Mouse (Mus musculus) midbrain, embryonic 11.5 days (tissue): ENCODE measurements around the gene Dcun1d2. TPM values are rescaled to one million over a fixed set of nuclear protein-coding genes. Genes with fewer than 3 reads are reported as not detected.
"Not testable (repeated sequence)": the region's sequence is repeated elsewhere in the genome, so short reads cannot be mapped to it uniquely, and the experiment has no call there.

Source experiments
- ATAC-seq: fragments of 200-750 bp; cut with Nextera tagmentation; 2 replicates; pipeline ENCODE4 v1.8.0; 2017; ENCODE audit warnings: moderate TSS enrichment, moderate library complexity; ENCODE audit not compliant: low FRiP score
- DNase-seq: peaks from one replicate; pipeline ENCODE4 v3.0.0; 2015; ENCODE audit warnings: low spot score; ENCODE audit errors: missing footprints
- H3K27ac ChIP-seq: fragments of 300-500 bp; sonication (generic); 2 replicates; pipeline ENCODE4 v1.5.1; 2014; ENCODE audit warnings: low read depth, low read length
- H3K27me3 ChIP-seq: fragments of 300-500 bp; sonication (generic); 2 replicates; pipeline ENCODE4 v1.6.1; 2014; ENCODE audit warnings: mild to moderate bottlenecking, low read length, moderate library complexity, mixed read lengths; ENCODE audit not compliant: control insufficient read depth, insufficient read depth
- H3K36me3 ChIP-seq: fragments of 300-500 bp; sonication (generic); 2 replicates; pipeline ENCODE4 v1.6.1; 2014; ENCODE audit warnings: mild to moderate bottlenecking, low read length, moderate library complexity, mixed read lengths; ENCODE audit not compliant: control insufficient read depth, insufficient read depth
- H3K4me1 ChIP-seq: fragments of 300-500 bp; sonication (generic); 2 replicates; pipeline ENCODE4 v1.6.1; 2014; ENCODE audit warnings: low read length; ENCODE audit not compliant: control insufficient read depth, insufficient read depth
- H3K4me2 ChIP-seq: fragments of 300-500 bp; sonication (generic); 2 replicates; pipeline ENCODE4 v1.6.1; 2014; ENCODE audit warnings: mild to moderate bottlenecking, moderate library complexity
- H3K4me3 ChIP-seq: fragments of 300-500 bp; sonication (generic); 2 replicates; pipeline ENCODE4 v1.5.1; 2014; ENCODE audit warnings: low read depth, low read length
- H3K9ac ChIP-seq: fragments of 300-500 bp; sonication (generic); 2 replicates; pipeline ENCODE4 v1.6.1; 2014; ENCODE audit warnings: low read length
- H3K9me3 ChIP-seq: fragments of 300-500 bp; sonication (generic); 2 replicates; pipeline ENCODE4 v1.6.1; 2016; ENCODE audit warnings: low read length; ENCODE audit not compliant: control insufficient read depth
- WGBS: fragments of 180-500 bp; shearing (Covaris S2); extraction: QIAGEN DNeasy Blood & Tissue Kit; methylation state at CpG from one replicate; pipeline ENCODE4 v1.1.7; 2014; 5-methylcytosine and 5-hydroxymethylcytosine counted together
- polyA plus RNA-seq: library from polyadenylated mRNA; unstranded; fragments of >200 nt; fragmentation: Nextera tagmentation; extraction: Ambion mirVana; gene quantifications from 2 replicates; pipeline ENCODE4 v1.2.1, GENCODE M21; 2014

The Dcun1d2 gene
- 31.0 and 33.0 TPM in 2 replicates for polyA plus RNA-seq

GRCm38 (mm10) chr8:13287692-13288623, at the start of gene Dcun1d2, which contains the start of gene Tmco3:
Dcun1d2 (minus strand) TSS chr8:13288131.
Tmco3 (plus strand) TSS chr8:13288190.
- whole genome bisulfite sequencing, result under 1% methylated on average over 79 of the region's 79 CpGs
- Histone ChIP-seq H3K9ac (peak within 1 kb of the TSS; percentile 78), H3K9me3 (no peaks in the 10 kb centered on the region), H3K27ac (peak within 1 kb of the TSS; percentile 65), H3K4me2 (peak within 1 kb of the TSS; percentile 93), H3K27me3 (no peaks in the 10 kb centered on the region), H3K4me1 (peaks cover 7% of the 10 kb centered on the region), H3K36me3 (0 out of 2 replicates have a peak, but pooled peaks cover 3% of the 10 kb centered on the region), H3K4me3 (peak within 1 kb of the TSS; percentile 70)
- ATAC-seq (peak; percentile 93), DNase-seq (peak; percentile 99)

GRCm38 (mm10) chr8:13337678-13338077, 49.7 kb upstream of the Dcun1d2 start:
- H3K36me3 ChIP-seq, result peaks cover 5% of the 10 kb centered on the region
- H3K4me1 ChIP-seq, result peaks cover 12% of the 10 kb centered on the region
- H3K4me2 ChIP-seq, result peak overlapping the region; percentile 86
- no peak overlapping the region for H3K27ac ChIP-seq
- ATAC-seq (peak; percentile 12; the same call in 1 of the 2 replicates), DNase-seq (no peak)
- H3K27me3 ChIP-seq, result no peaks in the 10 kb centered on the region
- H3K9me3 ChIP-seq, result no peaks in the 10 kb centered on the region
- 80% methylated on average over 3 of the region's 3 CpGs for WGBS
- H3K9ac ChIP-seq, result peak overlapping the region; percentile 61; the same call in 1 of the 2 replicates
- H3K4me3 ChIP-seq, result no peak overlapping the region; the same call in 1 of the 2 replicates

GRCm38 (mm10) chr8:13337245-13337644, 49.3 kb upstream of the Dcun1d2 start:
- H3K27ac ChIP-seq, H3K9me3 ChIP-seq, H3K4me2 ChIP-seq, DNase-seq, ATAC-seq, H3K4me3 ChIP-seq, H3K9ac ChIP-seq, H3K27me3 ChIP-seq, H3K36me3 ChIP-seq: not testable (repeated sequence)
- 93% methylated on average over 6 of the region's 6 CpGs for WGBS
- H3K4me1 ChIP-seq, result peaks cover 12% of the 10 kb centered on the region

- Histone ChIP-seq H3K4me2 (no peak overlapping the region), H3K4me3 (no peak overlapping the region), H3K4me1 (peaks cover 2% of the 10 kb centered on the region; the same call in 1 of the 2 replicates), H3K9ac (no peak overlapping the region), H3K27me3 (no peaks in the 10 kb centered on the region), H3K36me3 (no peaks in the 10 kb centered on the region), H3K27ac (no peak overlapping the region), H3K9me3 (no peaks in the 10 kb centered on the region)
- WGBS, result 29% methylated on average over 1 of the region's 1 CpGs
- DNase-seq (no peak), ATAC-seq (no peak)
These were observed 46.7 kb upstream of the Dcun1d2 start for GRCm38 (mm10) chr8:13334671-13335070.

- H3K4me1 ChIP-seq, result 0 out of 2 replicates have a peak, but pooled peaks cover 2% of the 10 kb centered on the region
- DNase-seq, result no peak
- no peak overlapping the region for H3K4me3 ChIP-seq
- no peaks in the 10 kb centered on the region; the same call in 1 of the 2 replicates for H3K27me3 ChIP-seq
- no peak overlapping the region for H3K4me2 ChIP-seq
- no peak overlapping the region for H3K27ac ChIP-seq
- no peak for ATAC-seq
- no peak overlapping the region for H3K9ac ChIP-seq
- H3K9me3 ChIP-seq, result no peaks in the 10 kb centered on the region
- WGBS, result 38% methylated on average over 5 of the region's 5 CpGs
- H3K36me3 ChIP-seq, result peaks cover 5% of the 10 kb centered on the region; the same call in 1 of the 2 replicates
These were observed 38.7 kb upstream of the Dcun1d2 start for GRCm38 (mm10) chr8:13326598-13326997.

GRCm38 (mm10) chr8:13316671-13317070, 28.7 kb upstream of the Dcun1d2 start:
- H3K27me3 ChIP-seq, result no peaks in the 10 kb centered on the region
- DNase-seq (no peak), ATAC-seq (no peak)
- no peak overlapping the region for H3K9ac ChIP-seq
- no peak overlapping the region for H3K27ac ChIP-seq
- H3K9me3 ChIP-seq, result no peaks in the 10 kb centered on the region
- no peaks in the 10 kb centered on the region for H3K36me3 ChIP-seq
- no peaks in the 10 kb centered on the region for H3K4me1 ChIP-seq
- H3K4me2 ChIP-seq, result no peak overlapping the region
- 93% methylated on average over 10 of the region's 10 CpGs for WGBS
- H3K4me3 ChIP-seq, result no peak overlapping the region

- Histone ChIP-seq H3K4me1 (no peaks in the 10 kb centered on the region), H3K9ac (no peak overlapping the region), H3K27me3 (no peaks in the 10 kb centered on the region), H3K27ac (no peak overlapping the region), H3K4me3 (no peak overlapping the region), H3K9me3 (no peaks in the 10 kb centered on the region), H3K36me3 (no peaks in the 10 kb centered on the region), H3K4me2 (no peak overlapping the region)
- 84% methylated on average over 3 of the region's 3 CpGs for WGBS
- ATAC-seq (no peak), DNase-seq (no peak)
These were observed 27.0 kb upstream of the Dcun1d2 start for GRCm38 (mm10) chr8:13314922-13315321.

- H3K27me3 ChIP-seq, result no peaks in the 10 kb centered on the region
- 83% methylated on average over 9 of the region's 9 CpGs for WGBS
- H3K4me3 ChIP-seq, result no peak overlapping the region
- no peaks in the 10 kb centered on the region for H3K9me3 ChIP-seq
- H3K4me1 ChIP-seq, result no peaks in the 10 kb centered on the region
- H3K9ac ChIP-seq, result no peak overlapping the region
- no peak for ATAC-seq
- H3K36me3 ChIP-seq, result peaks cover 3% of the 10 kb centered on the region
- no peak overlapping the region for H3K27ac ChIP-seq
- H3K4me2 ChIP-seq, result no peak overlapping the region
- DNase-seq, result no peak
These were observed 19.0 kb upstream of the Dcun1d2 start for GRCm38 (mm10) chr8:13306916-13307315.

GRCm38 (mm10) chr8:13306309-13306909, 18.5 kb upstream of the Dcun1d2 start:
- no peak for DNase-seq
- WGBS, result 80% methylated on average over 7 of the region's 7 CpGs
- Histone ChIP-seq H3K4me3 (no peak overlapping the region), H3K27me3 (no peaks in the 10 kb centered on the region), H3K27ac (no peak overlapping the region), H3K36me3 (peaks cover 3% of the 10 kb centered on the region), H3K4me2 (no peak overlapping the region), H3K9me3 (no peaks in the 10 kb centered on the region), H3K4me1 (no peaks in the 10 kb centered on the region), H3K9ac (no peak overlapping the region)
- ATAC-seq, result no peak
